Mouse (Mus musculus) forebrain, embryonic 16.5 days (tissue): ENCODE data around the gene Plk2. TPM values are rescaled to one million over a fixed set of nuclear protein-coding genes. Genes with fewer than 3 reads are reported as not detected.
"Not testable (repeated sequence)": the region's sequence is repeated elsewhere in the genome, so short reads cannot be mapped to it uniquely, and the experiment has no call there.

ENCODE experiments used
- ATAC-seq: fragments of 200-750 bp; cut with Nextera tagmentation; 2 replicates; pipeline ENCODE4 v1.8.0; 2017; ENCODE audit warnings: mild to moderate bottlenecking, moderate library complexity
- H3K27ac ChIP-seq: fragments of 300-500 bp; sonication (generic); 2 replicates; pipeline ENCODE4 v1.5.1; 2014; ENCODE audit warnings: low read length, control low read depth
- H3K27me3 ChIP-seq: fragments of 300-500 bp; sonication (generic); replicated peaks from 2 replicates; pipeline ENCODE4 v1.6.1; 2014; ENCODE audit warnings: low read length; ENCODE audit not compliant: control insufficient read depth, insufficient read depth
- H3K36me3 ChIP-seq: fragments of 300-500 bp; sonication (generic); 2 replicates; pipeline ENCODE4 v1.6.1; 2014; ENCODE audit not compliant: control insufficient read depth, insufficient read depth
- H3K4me1 ChIP-seq: fragments of 300-500 bp; sonication (generic); replicated peaks from 2 replicates; pipeline ENCODE4 v1.6.1; 2014; ENCODE audit warnings: low read length; ENCODE audit not compliant: control insufficient read depth, insufficient read depth
- H3K4me2 ChIP-seq: fragments of 300-500 bp; sonication (generic); 2 replicates; pipeline ENCODE4 v1.6.1; 2014; ENCODE audit warnings: mild to moderate bottlenecking, low read length, control low read depth
- H3K4me3 ChIP-seq: fragments of 300-500 bp; sonication (generic); replicated peaks from 2 replicates; pipeline ENCODE4 v1.5.1; 2014; ENCODE audit warnings: mild to moderate bottlenecking, low read length, control low read depth
- H3K9ac ChIP-seq: fragments of 300-500 bp; sonication (generic); replicated peaks from 2 replicates; pipeline ENCODE4 v1.6.1; 2014; ENCODE audit warnings: low read depth, low read length, control low read depth
- H3K9me3 ChIP-seq: fragments of 300-500 bp; sonication (generic); 2 replicates; pipeline ENCODE4 v1.6.1; 2016; ENCODE audit warnings: low read length; ENCODE audit not compliant: control insufficient read depth
- WGBS: fragments of 180-500 bp; shearing (Covaris S2); extraction: QIAGEN DNeasy Blood & Tissue Kit; methylation state at CpG from one replicate; pipeline ENCODE4 v1.1.7; 2014; 5-methylcytosine and 5-hydroxymethylcytosine counted together
- polyA plus RNA-seq: library from polyadenylated mRNA; unstranded; fragments of >200 nt; fragmentation: Nextera tagmentation; extraction: Ambion mirVana; gene quantifications from 2 replicates; pipeline ENCODE4 v1.2.1, GENCODE M21; 2015

Gene Plk2
- 229 and 237 TPM in 2 replicates for polyA plus RNA-seq

- ATAC-seq = peak; percentile 93
- Histone ChIP-seq H3K27me3 (no peaks in the 10 kb centered on the region), H3K4me3 (peak within 1 kb of the TSS; percentile 65), H3K9me3 (peaks cover 10% of the 10 kb centered on the region), H3K9ac (peak within 1 kb of the TSS; percentile 99), H3K4me1 (peaks cover 14% of the 10 kb centered on the region; the same call in 1 of the 2 replicates), H3K36me3 (peaks cover 25% of the 10 kb centered on the region), H3K4me2 (peak within 1 kb of the TSS; percentile 97), H3K27ac (peak within 1 kb of the TSS; percentile 92)
- WGBS = under 1% methylated on average over 69 of the region's 71 CpGs
Measured at GRCm38 (mm10) chr13:110394291-110395178, at the start of gene Plk2. Gene Plk2 (plus strand): TSS chr13:110395046.

- H3K9ac ChIP-seq = no peak overlapping the region
- no peak overlapping the region for H3K27ac ChIP-seq
- no peaks in the 10 kb centered on the region for H3K4me1 ChIP-seq
- H3K4me3 ChIP-seq = no peak overlapping the region
- H3K4me2 ChIP-seq = no peak overlapping the region
- no peak for ATAC-seq
- no peaks in the 10 kb centered on the region for H3K27me3 ChIP-seq
- 24% methylated on average over 7 of the region's 7 CpGs for WGBS
- H3K9me3 ChIP-seq = no peaks in the 10 kb centered on the region
- no peaks in the 10 kb centered on the region for H3K36me3 ChIP-seq
Measured at GRCm38 (mm10) chr13:110346707-110347106, 48.1 kb upstream of the Plk2 start.

- Histone ChIP-seq H3K27ac (no peak overlapping the region), H3K36me3 (no peaks in the 10 kb centered on the region), H3K9ac (no peak overlapping the region), H3K4me1 (no peaks in the 10 kb centered on the region), H3K4me2 (no peak overlapping the region), H3K27me3 (no peaks in the 10 kb centered on the region), H3K9me3 (no peaks in the 10 kb centered on the region), H3K4me3 (no peak overlapping the region)
- WGBS = 86% methylated on average over 6 of the region's 6 CpGs
- ATAC-seq = no peak
Measured at GRCm38 (mm10) chr13:110351051-110351450, 43.8 kb upstream of the Plk2 start.

- Histone ChIP-seq H3K4me3 (no peak within 1 kb of the TSS), H3K36me3 (no peaks in the 10 kb centered on the region), H3K4me1 (no peaks in the 10 kb centered on the region), H3K27me3 (no peaks in the 10 kb centered on the region), H3K27ac (no peak within 1 kb of the TSS), H3K4me2 (no peak within 1 kb of the TSS), H3K9ac (no peak within 1 kb of the TSS), H3K9me3 (no peaks in the 10 kb centered on the region)
- no peak for ATAC-seq
- 90% methylated on average over 2 of the region's 2 CpGs for WGBS
Measured at GRCm38 (mm10) chr13:110356941-110357340, 37.9 kb upstream of the Plk2 start, which contains the start of gene Gapt. Gene Gapt (minus strand): TSS chr13:110357199.

- Histone ChIP-seq H3K9ac (no peak overlapping the region), H3K36me3 (no peaks in the 10 kb centered on the region), H3K4me2 (no peak overlapping the region), H3K27ac (no peak overlapping the region), H3K4me3 (no peak overlapping the region), H3K9me3 (no peaks in the 10 kb centered on the region), H3K4me1 (no peaks in the 10 kb centered on the region), H3K27me3 (no peaks in the 10 kb centered on the region)
- no peak for ATAC-seq
- 82% methylated on average over 6 of the region's 6 CpGs for WGBS
Measured at GRCm38 (mm10) chr13:110363722-110364121, 31.1 kb upstream of the Plk2 start.

GRCm38 (mm10) chr13:110366477-110366876, 28.4 kb upstream of the Plk2 start:
- H3K4me1 ChIP-seq = no peaks in the 10 kb centered on the region
- no peak overlapping the region for H3K27ac ChIP-seq
- no peaks in the 10 kb centered on the region for H3K9me3 ChIP-seq
- 91% methylated on average over 3 of the region's 3 CpGs for WGBS
- ATAC-seq = no peak
- H3K4me2 ChIP-seq = no peak overlapping the region
- H3K36me3 ChIP-seq = no peaks in the 10 kb centered on the region
- no peak overlapping the region for H3K4me3 ChIP-seq
- H3K9ac ChIP-seq = no peak overlapping the region
- H3K27me3 ChIP-seq = no peaks in the 10 kb centered on the region

- ATAC-seq = peak; percentile 6; the same call in 1 of the 2 replicates
- Histone ChIP-seq H3K4me1 (no peaks in the 10 kb centered on the region), H3K9me3 (no peaks in the 10 kb centered on the region), H3K27ac (no peak overlapping the region), H3K9ac (no peak overlapping the region), H3K4me2 (no peak overlapping the region), H3K36me3 (no peaks in the 10 kb centered on the region), H3K4me3 (no peak overlapping the region), H3K27me3 (no peaks in the 10 kb centered on the region)
- WGBS = 94% methylated on average over 3 of the region's 3 CpGs
Measured at GRCm38 (mm10) chr13:110367961-110368555, 26.8 kb upstream of the Plk2 start.

- H3K4me1 ChIP-seq, H3K9ac ChIP-seq, H3K36me3 ChIP-seq, H3K27ac ChIP-seq, H3K4me3 ChIP-seq, H3K9me3 ChIP-seq, H3K27me3 ChIP-seq, H3K4me2 ChIP-seq: not testable (repeated sequence)
- ATAC-seq = peak; percentile 67
- WGBS = 60% methylated on average over 6 of the region's 6 CpGs
Measured at GRCm38 (mm10) chr13:110368556-110369040, 26.2 kb upstream of the Plk2 start.

GRCm38 (mm10) chr13:110369673-110370072, 25.2 kb upstream of the Plk2 start:
- ATAC-seq = no peak
- 94% methylated on average over 1 of the region's 1 CpGs for WGBS
- H3K36me3 ChIP-seq = no peaks in the 10 kb centered on the region
- no peak overlapping the region for H3K4me3 ChIP-seq
- H3K4me2 ChIP-seq = no peak overlapping the region
- H3K27ac ChIP-seq = no peak overlapping the region
- H3K27me3 ChIP-seq = no peaks in the 10 kb centered on the region
- H3K4me1 ChIP-seq = no peaks in the 10 kb centered on the region
- H3K9me3 ChIP-seq = no peaks in the 10 kb centered on the region
- no peak overlapping the region for H3K9ac ChIP-seq
